Mouse (Mus musculus): ENCODE data around the gene Lrrc71.

Gene Lrrc71

GRCm38 (mm10) chr3:87718525-87718924 lies 29.9 kb downstream of the Lrrc71 start:
- no peak for DNase-seq (ENCODE audit: low spot score)

All from embryo, embryonic 10.5 days (tissue).